Mouse (Mus musculus): ENCODE data around the gene Hist1h2bj. TPM values are rescaled to one million over a fixed set of nuclear protein-coding genes. Genes with fewer than 3 reads are reported as not detected.

The Hist1h2bj gene
- total and polyA plus RNA-seq, 3 experiments, result 4.7 to 2,032 TPM; not detected in 1

DNA sequence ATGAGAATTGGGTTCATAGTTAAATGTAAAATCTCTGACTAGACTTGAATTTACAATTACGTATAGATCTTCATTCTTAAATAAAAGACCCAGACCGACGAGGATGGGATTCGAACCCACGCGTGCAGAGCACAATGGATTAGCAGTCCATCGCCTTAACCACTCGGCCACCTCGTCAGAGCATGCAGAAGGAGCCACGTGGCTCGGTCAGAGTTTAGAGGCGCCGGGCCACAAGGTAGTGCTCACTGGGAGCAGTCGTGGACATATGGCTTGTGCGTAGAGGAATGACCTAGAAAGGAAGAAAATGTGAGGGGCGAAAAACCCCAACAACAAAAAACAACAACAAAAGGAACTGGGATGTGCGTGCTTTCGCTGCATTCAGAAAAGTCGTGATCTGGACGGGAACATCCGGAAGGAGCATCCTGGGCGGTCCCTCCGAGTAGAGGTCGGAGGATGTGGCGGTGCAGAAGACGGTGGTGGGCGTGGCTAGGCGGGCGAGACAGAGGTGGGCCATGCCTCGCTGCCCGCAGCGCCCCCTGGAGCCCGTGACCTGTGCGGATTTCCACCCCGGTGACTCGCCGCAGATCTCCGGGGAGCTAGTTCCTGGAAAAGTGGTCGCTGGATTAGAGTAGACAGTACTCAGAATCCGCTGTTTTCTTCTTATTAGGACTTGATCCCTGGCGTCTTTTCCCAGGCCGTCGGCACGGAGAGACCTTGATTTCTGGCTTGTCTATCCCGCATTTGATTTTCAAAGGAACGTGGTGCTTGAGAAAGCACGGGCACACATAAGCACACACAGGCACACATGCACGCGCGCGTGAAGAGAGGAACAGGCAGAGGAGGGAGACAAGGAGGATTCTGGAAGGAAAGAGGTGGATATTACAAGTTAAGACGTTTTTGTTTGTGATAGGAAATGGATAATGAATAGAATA is 7.8 kb downstream of the Hist1h2bj start:
- no peak for TF ChIP-seq CHD2 (IDR thresholded peaks at IDR 0.05; ENCODE audit: low read length)
- TF ChIP-seq TAL1 (IDR thresholded peaks at IDR 0.05; ENCODE audit: low read length), result no peak
- TF ChIP-seq CHD1 (IDR thresholded peaks at IDR 0.05; ENCODE audit: low read depth, low read length), result no peak
- TF ChIP-seq POLR2A (IDR thresholded peaks at IDR 0.05; ENCODE audit: control insufficient read depth in 1 of 2, insufficient read depth in 1 of 2, low read depth in 1 of 2, low read length in 2 of 2, poor library complexity in 1 of 2), result peak in 1 of 2 experiments; percentile 53; a peak in 2 of 4 replicates
- no peak for TF ChIP-seq ZMIZ1 (IDR thresholded peaks at IDR 0.05; ENCODE audit: low read depth, low read length)
- no peak for TF ChIP-seq RAD21 (IDR thresholded peaks at IDR 0.05; ENCODE audit: low read depth, low read length)
- TF ChIP-seq EP300 (IDR thresholded peaks at IDR 0.05; ENCODE audit: low read depth in 1 of 2, low read length in 2 of 2), result no peak
- peak; percentile 100 for TF ChIP-seq TBP (IDR thresholded peaks at IDR 0.05; ENCODE audit: low read depth, low read length)
- peak in 1 of 3 experiments; percentile 84; a peak in 3 of 6 replicates for TF ChIP-seq CTCF (IDR thresholded peaks at IDR 0.05 in 2 of 3, conservative IDR thresholded peaks at IDR 0.05 in 1 of 3; ENCODE audit: control insufficient read depth in 1 of 3, insufficient read depth in 1 of 3, low read depth in 2 of 3, low read length in 3 of 3, poor library complexity in 1 of 3, severe bottlenecking in 1 of 3)
- no peak for TF ChIP-seq USF2 (IDR thresholded peaks at IDR 0.05; ENCODE audit: borderline replicate concordance in 1 of 2, insufficient read depth in 1 of 2, low read depth in 1 of 2, low read length in 2 of 2)
- no peak for TF ChIP-seq KAT2A (conservative IDR thresholded peaks at IDR 0.05; ENCODE audit: low read depth, low read length)
- Histone ChIP-seq H3K36me3 (ENCODE audit: control insufficient read depth in 1 of 2, insufficient read depth in 2 of 2, low read length in 2 of 2) (peaks cover 0 to 2% of the 10 kb centered on the region in 2 experiments; a peak in 2 of 4 replicates), H3K27ac (ENCODE audit: control insufficient read depth, low read depth, low read length) (peak overlapping the region; percentile 53), H3K9me3 (replicated peaks; ENCODE audit: insufficient read depth, low read length) (no peaks in the 10 kb centered on the region), H3K4me3 (ENCODE audit: control insufficient read depth in 1 of 2, insufficient read depth in 1 of 2, low read depth in 2 of 2, low read length in 2 of 2) (peak overlapping the region; percentile 78 to 87), H3K4me1 (ENCODE audit: control insufficient read depth in 1 of 2, insufficient read depth in 2 of 2, low read length in 2 of 2) (no peaks in the 10 kb centered on the region), H3K79me2 (ENCODE audit: control insufficient read depth, insufficient read depth, low read length, poor library complexity) (peaks cover 1% of the 10 kb centered on the region; the same call in 1 of the 2 replicates), H3K9ac (ENCODE audit: control insufficient read depth, low read depth, low read length, poor library complexity, severe bottlenecking) (peak overlapping the region; percentile 77), H3K27me3 (ENCODE audit: control insufficient read depth in 1 of 2, insufficient read depth in 2 of 2, low read length in 2 of 2) (0 out of 4 replicates have a peak, but pooled peaks cover 0 to 2% of the 10 kb centered on the region in 2 experiments)
- peak; percentile 97 for DNase-seq (ENCODE audit: low read depth, low spot score)

DNA sequence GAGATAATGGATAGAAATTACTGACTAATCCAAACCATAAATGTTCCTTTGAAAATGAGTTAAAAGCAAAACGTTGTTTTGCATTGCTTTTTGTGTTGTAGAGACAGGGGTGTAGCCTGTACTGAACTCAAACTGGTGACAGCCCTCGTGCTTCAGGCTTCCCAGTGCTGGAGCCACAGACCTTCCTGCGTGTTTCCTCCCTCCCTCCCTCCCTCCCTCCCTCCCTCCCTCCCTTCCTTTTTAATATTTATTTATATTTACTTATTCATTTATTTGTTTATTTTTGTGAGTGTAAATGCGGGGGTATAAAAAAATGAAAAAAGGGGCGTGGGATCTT is 8.5 kb downstream of the Hist1h2bj start:
- Histone ChIP-seq H3K27ac (ENCODE audit: control insufficient read depth, low read depth, low read length) (no peak overlapping the region), H3K9ac (ENCODE audit: control insufficient read depth, low read depth, low read length, poor library complexity, severe bottlenecking) (peak overlapping the region; percentile 77), H3K4me1 (ENCODE audit: control insufficient read depth in 1 of 2, insufficient read depth in 2 of 2, low read length in 2 of 2) (no peaks in the 10 kb centered on the region), H3K27me3 (ENCODE audit: control insufficient read depth in 1 of 2, insufficient read depth in 2 of 2, low read length in 2 of 2) (0 out of 4 replicates have a peak, but pooled peaks cover 0 to 2% of the 10 kb centered on the region in 2 experiments), H3K79me2 (ENCODE audit: control insufficient read depth, insufficient read depth, low read length, poor library complexity) (peaks cover 1% of the 10 kb centered on the region; the same call in 1 of the 2 replicates), H3K9me3 (replicated peaks; ENCODE audit: insufficient read depth, low read length) (no peaks in the 10 kb centered on the region), H3K4me3 (ENCODE audit: control insufficient read depth in 1 of 2, insufficient read depth in 1 of 2, low read depth in 2 of 2, low read length in 2 of 2) (peak overlapping the region; percentile 78 to 87), H3K36me3 (ENCODE audit: control insufficient read depth in 1 of 2, insufficient read depth in 2 of 2, low read length in 2 of 2) (peaks cover 0 to 2% of the 10 kb centered on the region in 2 experiments; a peak in 2 of 4 replicates)
- DNase-seq (ENCODE audit: low read depth, low spot score), result no peak
- no peak for TF ChIP-seq MAX (IDR thresholded peaks at IDR 0.05; ENCODE audit: low read length)
- no peak for TF ChIP-seq NRF1 (IDR thresholded peaks at IDR 0.05; ENCODE audit: insufficient read depth, low read depth, low read length, poor library complexity, severe bottlenecking)
- no peak for TF ChIP-seq GABPA (IDR thresholded peaks at IDR 0.05; ENCODE audit: low read depth, low read length)
- TF ChIP-seq TAL1 (IDR thresholded peaks at IDR 0.05; ENCODE audit: low read length), result no peak
- TF ChIP-seq CHD2 (IDR thresholded peaks at IDR 0.05; ENCODE audit: low read length), result no peak
- no peak for TF ChIP-seq SIN3A (IDR thresholded peaks at IDR 0.05; ENCODE audit: low read length)
- TF ChIP-seq RCOR1 (IDR thresholded peaks at IDR 0.05; ENCODE audit: low read depth, low read length), result no peak
- no peak for TF ChIP-seq GATA1 (IDR thresholded peaks at IDR 0.05; ENCODE audit: low read depth, low read length)
- TF ChIP-seq MEF2A (IDR thresholded peaks at IDR 0.05; ENCODE audit: extremely low read depth, insufficient replicate concordance, low read depth, low read length, poor library complexity, severe bottlenecking), result no peak
- TF ChIP-seq TBP (IDR thresholded peaks at IDR 0.05; ENCODE audit: low read depth, low read length), result no peak
- TF ChIP-seq HCFC1 (IDR thresholded peaks at IDR 0.05; ENCODE audit: low read depth, low read length), result no peak
- TF ChIP-seq SMC3 (IDR thresholded peaks at IDR 0.05; ENCODE audit: low read depth, low read length), result no peak
- TF ChIP-seq JUND (IDR thresholded peaks at IDR 0.05; ENCODE audit: low read depth, low read length), result no peak
- TF ChIP-seq CTCF (IDR thresholded peaks at IDR 0.05 in 2 of 3, conservative IDR thresholded peaks at IDR 0.05 in 1 of 3; ENCODE audit: control insufficient read depth in 1 of 3, insufficient read depth in 1 of 3, low read depth in 2 of 3, low read length in 3 of 3, poor library complexity in 1 of 3, severe bottlenecking in 1 of 3), result no peak
- TF ChIP-seq POLR2AphosphoS2 (IDR thresholded peaks at IDR 0.05; ENCODE audit: low read length), result no peak
- no peak for TF ChIP-seq KAT2A (conservative IDR thresholded peaks at IDR 0.05; ENCODE audit: low read depth, low read length)
- TF ChIP-seq MAFK (IDR thresholded peaks at IDR 0.05; ENCODE audit: borderline replicate concordance, low read depth, low read length), result no peak

Measured in MEL (cell line).